Mouse (Mus musculus) cerebellum, adult 2 months (tissue): ENCODE measurements around the gene Clhc1. TPM values are rescaled to one million over a fixed set of nuclear protein-coding genes. Genes with fewer than 3 reads are reported as not detected.

Experiments
- DNase-seq, 2 experiments: peaks; one replicate each; pipeline ENCODE4 v3.0.0; 2021
- H3K27ac ChIP-seq: fragments of 200-500 bp; 2 replicates; pipeline ENCODE4 v1.5.1; 2012; ENCODE audit warnings: low read length, control low read depth, inconsistent platforms; ENCODE audit not compliant: insufficient read depth
- H3K27me3 ChIP-seq: fragments of 200-500 bp; 2 replicates; pipeline ENCODE4 v1.6.1; 2012; ENCODE audit warnings: inconsistent platforms, mild to moderate bottlenecking, low read length, moderate library complexity; ENCODE audit not compliant: control insufficient read depth, insufficient read depth
- H3K4me1 ChIP-seq: fragments of 200-500 bp; 2 replicates; pipeline ENCODE4 v1.6.1; 2011; ENCODE audit warnings: low read length; ENCODE audit not compliant: control insufficient read depth, insufficient read depth
- H3K4me3 ChIP-seq: fragments of 200-500 bp; replicated peaks from 2 replicates; pipeline ENCODE3; 2011; ENCODE audit warnings: mild to moderate bottlenecking, low read depth, low read length, control low read depth; ENCODE audit not compliant: insufficient read depth
- CTCF ChIP-seq: fragments of 200-500 bp; IDR thresholded peaks from 2 replicates; pipeline ENCODE4 v1.5.1; 2011; ENCODE audit warnings: low read depth, mild to moderate bottlenecking, control low read depth, low read length, moderate library complexity, borderline replicate concordance; ENCODE audit not compliant: insufficient read depth
- POLR2A ChIP-seq: fragments of 200-500 bp; IDR thresholded peaks from 2 replicates; pipeline ENCODE4 v1.6.1; 2011; ENCODE audit warnings: low read length, control low read depth, borderline replicate concordance; ENCODE audit not compliant: insufficient read depth
- WGBS: fragments of 180-500 bp; shearing (Covaris S2); methylation state at CpG from one replicate; pipeline ENCODE4 v1.1.7; 2018; 5-methylcytosine and 5-hydroxymethylcytosine counted together
- polyA plus RNA-seq: library from polyadenylated mRNA; depleted of rRNA; stranded (reverse); fragments of >200 nt; gene quantifications from 2 replicates; pipeline ENCODE4 v1.2.3, GENCODE M21; 2012

Gene Clhc1
- polyA plus RNA-seq, 1 experiment = 0.07 TPM

DNA sequence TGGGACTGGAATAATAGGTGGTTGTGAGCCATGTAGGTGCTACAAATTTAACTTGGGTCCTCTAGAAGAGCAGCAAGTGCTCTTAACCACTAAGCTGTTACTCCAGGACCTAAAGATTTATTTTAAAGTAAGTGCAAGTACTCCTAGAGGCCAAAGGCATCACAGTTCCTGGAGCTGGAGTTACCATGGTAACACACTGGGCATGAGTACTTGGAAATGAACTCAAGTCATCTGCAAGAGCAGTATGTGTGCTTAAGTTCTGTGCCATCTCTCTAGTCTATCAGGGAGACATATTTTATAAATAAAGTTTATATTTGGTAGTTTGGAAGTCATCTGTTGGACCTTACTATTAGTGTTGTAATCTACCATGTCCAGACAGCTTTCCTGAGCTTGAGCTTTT lies 47.5 kb downstream of the Clhc1 start:
- no peak overlapping the region for H3K27ac ChIP-seq
- TF ChIP-seq POLR2A (no peak), CTCF (no peak)
- no peaks in the 10 kb centered on the region for H3K27me3 ChIP-seq
- DNase-seq = no peak
- no peak overlapping the region for H3K4me3 ChIP-seq
- H3K4me1 ChIP-seq = no peaks in the 10 kb centered on the region

DNA sequence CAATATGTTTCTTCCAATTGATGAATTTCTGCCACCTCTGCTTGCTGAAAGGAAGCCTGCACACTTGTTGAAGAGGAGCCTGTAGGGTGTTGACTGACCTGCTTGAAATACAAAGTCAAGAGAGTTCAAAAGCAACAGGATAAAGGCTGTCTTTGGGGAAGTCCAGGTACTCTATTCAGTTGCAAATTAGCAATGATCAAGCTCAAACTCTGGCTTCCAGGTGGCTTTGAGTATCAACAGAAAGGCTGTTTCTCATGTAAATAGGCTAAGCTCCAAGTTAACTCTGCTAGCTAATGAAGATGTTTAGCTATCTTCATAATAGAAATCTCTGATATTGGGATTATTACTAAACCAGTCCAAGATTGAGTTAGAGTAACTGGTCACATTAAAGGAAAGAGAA lies 49.4 kb downstream of the Clhc1 start:
- Histone ChIP-seq H3K4me3 (no peak overlapping the region), H3K27me3 (no peaks in the 10 kb centered on the region), H3K4me1 (no peaks in the 10 kb centered on the region), H3K27ac (no peak overlapping the region)
- TF ChIP-seq CTCF (no peak), POLR2A (no peak)
- no peak for DNase-seq

DNA sequence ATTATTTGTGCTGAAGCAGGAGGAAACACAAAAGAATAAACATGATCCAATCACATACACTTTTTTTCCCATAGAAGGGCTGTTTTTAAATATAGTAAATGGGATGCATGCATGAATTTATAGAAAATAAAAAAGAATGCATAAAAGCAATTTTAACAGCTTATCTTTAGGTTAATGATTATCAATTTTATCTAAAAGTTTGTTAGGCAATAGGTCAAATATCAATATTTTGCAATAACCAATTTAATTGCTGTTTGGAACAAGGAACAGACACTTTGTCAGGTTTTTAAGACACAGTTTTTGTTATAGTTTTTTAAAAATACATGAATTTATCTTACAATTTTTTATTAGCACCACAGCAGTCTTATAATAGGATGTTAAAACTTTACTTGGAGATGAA lies 51.2 kb downstream of the Clhc1 start:
- Histone ChIP-seq H3K27ac (no peak overlapping the region), H3K4me1 (no peaks in the 10 kb centered on the region), H3K27me3 (no peaks in the 10 kb centered on the region), H3K4me3 (no peak overlapping the region)
- DNase-seq = no peak
- no peak for TF ChIP-seq POLR2A
- no peak for TF ChIP-seq CTCF

DNA sequence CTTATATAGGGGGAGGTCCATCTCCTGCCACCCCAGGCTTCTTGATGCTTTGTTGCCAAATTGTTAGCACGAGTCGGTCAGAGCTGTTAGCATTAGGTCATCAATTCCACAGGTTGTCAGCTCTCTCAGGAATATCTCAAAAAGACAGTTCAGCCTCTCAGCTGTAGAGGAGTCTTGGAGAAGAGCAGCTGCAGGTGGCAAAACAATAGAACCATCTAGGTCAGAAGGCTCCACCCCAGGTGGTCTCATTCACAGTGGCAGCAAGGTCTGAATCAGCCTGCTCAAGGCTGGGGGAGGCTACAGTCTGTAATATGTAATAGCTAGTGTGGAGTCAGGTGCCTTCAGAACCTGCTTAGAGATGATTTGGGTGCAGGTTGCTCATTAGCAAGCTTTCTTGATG lies 55.8 kb downstream of the Clhc1 start:
- no peaks in the 10 kb centered on the region for H3K4me1 ChIP-seq
- no peaks in the 10 kb centered on the region for H3K27me3 ChIP-seq
- WGBS = 47% methylated on average over 2 of the region's 2 CpGs
- no peak for DNase-seq
- TF ChIP-seq POLR2A (no peak), CTCF (no peak)
- H3K4me3 ChIP-seq = no peak overlapping the region
- no peak overlapping the region for H3K27ac ChIP-seq

DNA sequence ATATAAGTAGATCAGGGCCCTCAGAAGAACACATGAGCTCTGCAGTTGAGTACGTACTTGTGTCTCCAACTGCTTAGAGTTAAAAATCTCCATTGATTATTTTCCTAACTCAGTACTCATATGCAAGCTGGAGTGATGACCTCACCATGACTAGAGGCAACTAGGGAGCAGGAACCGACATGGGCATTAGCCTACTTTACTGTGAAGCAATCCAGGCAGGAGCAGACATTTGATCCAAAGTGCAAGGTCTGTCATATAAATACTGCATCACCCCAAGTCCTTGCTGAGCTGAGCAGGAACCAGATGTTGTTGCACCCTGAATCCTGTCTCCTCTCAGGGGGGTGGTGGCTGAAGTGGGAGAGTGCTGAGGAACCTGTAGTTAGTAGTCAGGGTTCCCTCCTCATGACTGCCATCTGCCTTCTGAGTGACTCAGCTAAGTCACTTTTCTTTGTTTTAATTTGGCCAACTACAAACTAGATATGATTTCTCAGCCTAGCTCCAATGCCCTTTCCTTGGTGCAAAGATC lies 59.8 kb downstream of the Clhc1 start:
- no peak overlapping the region for H3K4me3 ChIP-seq

DNA sequence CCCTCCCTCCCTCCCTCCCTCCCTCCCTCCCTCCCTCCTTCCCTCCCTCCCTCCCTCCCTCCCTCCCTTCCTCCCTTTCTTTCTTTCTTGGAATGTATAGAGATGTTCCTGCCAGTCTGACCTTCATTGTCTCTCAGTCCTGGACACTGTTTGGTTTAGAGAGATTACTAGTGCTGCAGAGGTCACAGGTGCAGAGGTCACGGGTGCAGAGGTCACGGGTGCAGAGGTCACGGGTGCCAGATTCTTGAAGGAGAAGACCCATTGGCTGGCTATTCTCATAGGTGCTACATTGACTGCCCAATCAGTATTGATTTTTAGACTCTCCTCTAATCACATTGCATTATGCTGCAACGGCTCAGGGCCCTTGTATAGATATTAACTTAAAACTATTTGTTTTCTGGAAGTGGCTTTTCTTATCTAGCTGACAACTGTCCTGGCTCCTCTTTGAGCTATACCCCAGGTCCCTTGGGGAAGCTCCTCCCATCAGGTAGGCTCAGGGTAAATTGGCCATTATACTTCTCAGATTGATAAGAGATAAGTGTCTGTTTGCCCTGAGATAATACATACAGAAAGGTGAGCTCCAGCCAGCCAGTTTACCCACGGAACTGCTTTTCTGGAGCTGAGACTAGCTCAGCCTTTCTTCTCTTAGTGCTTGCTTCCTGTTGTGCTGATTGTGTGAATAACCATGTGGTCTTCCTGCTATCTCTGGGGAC lies 62.2 kb downstream of the Clhc1 start:
- Histone ChIP-seq H3K27ac (no peak overlapping the region), H3K4me1 (no peaks in the 10 kb centered on the region), H3K4me3 (no peak overlapping the region), H3K27me3 (no peaks in the 10 kb centered on the region)
- no peak for DNase-seq
- WGBS = 84% methylated on average over 5 of the region's 5 CpGs
- TF ChIP-seq CTCF (no peak), POLR2A (no peak)

More for the DNA sequence above, 59.8 kb downstream of the Clhc1 start:
- no peak for DNase-seq
- H3K4me1 ChIP-seq = no peaks in the 10 kb centered on the region
- WGBS = 89% methylated on average over 2 of the region's 2 CpGs
- no peak overlapping the region for H3K27ac ChIP-seq
- TF ChIP-seq CTCF = no peak
- no peak for TF ChIP-seq POLR2A
- H3K27me3 ChIP-seq = no peaks in the 10 kb centered on the region

DNA sequence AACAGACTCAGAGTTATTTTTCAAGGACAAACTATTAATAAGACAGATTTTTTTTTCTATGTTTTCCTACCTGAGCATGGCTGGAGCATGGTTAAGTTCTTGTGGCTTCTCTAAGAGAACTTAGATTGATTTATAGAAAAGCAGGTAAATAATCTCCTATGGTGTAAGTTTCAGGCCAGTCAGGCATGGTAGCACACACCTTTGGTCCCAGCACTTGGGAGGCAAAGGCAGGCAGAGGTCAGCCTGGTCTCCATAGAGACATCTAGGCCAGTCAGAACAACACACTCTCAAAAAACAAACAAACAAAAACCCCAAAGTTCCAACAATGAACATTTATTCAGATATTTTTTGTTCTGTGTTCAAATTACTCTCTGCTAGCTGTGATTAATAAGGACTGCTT lies 64.3 kb downstream of the Clhc1 start:
- no peak for DNase-seq
- no peaks in the 10 kb centered on the region for H3K4me1 ChIP-seq
- H3K27me3 ChIP-seq = no peaks in the 10 kb centered on the region
- no peak overlapping the region for H3K27ac ChIP-seq
- no peak overlapping the region for H3K4me3 ChIP-seq
- no peak for TF ChIP-seq POLR2A
- TF ChIP-seq CTCF = no peak

DNA sequence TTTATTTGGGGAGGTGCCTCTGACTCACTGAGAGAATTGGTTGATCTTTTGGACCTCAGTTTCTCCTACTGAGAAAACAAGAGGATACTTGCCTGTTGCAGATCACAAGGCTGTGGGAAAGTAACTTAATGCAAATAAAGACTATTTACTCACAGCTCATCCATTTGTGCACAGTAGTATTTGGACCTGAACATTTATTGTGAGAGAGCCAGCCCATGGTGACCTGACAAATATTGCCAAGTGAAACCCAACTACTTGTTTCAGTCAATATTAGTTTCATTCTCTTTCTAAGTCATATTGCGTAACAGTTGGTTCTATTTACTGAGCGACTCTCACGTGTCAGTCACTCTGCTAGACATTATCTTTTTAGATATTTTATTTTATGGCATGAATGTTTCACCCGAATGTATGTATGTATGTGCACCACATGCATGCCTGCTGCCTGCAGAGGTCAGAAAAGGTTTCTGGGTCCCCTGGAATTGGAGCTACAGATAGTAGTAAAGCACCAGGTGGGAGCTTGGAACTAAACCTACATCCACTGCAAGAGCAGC lies 65.5 kb downstream of the Clhc1 start:
- whole genome bisulfite sequencing = 93% methylated on average over 4 of the region's 4 CpGs
- DNase-seq = no peak
- H3K27ac ChIP-seq = no peak overlapping the region

More for the DNA sequence above, 65.5 kb downstream of the Clhc1 start:
- H3K4me3 ChIP-seq = no peak overlapping the region
- no peak for TF ChIP-seq CTCF
- TF ChIP-seq POLR2A = no peak
- H3K4me1 ChIP-seq = no peaks in the 10 kb centered on the region
- no peaks in the 10 kb centered on the region for H3K27me3 ChIP-seq
